Mouse (Mus musculus) lung, embryonic 14.5 days (tissue): ENCODE measurements around the gene Ctrl. TPM values are rescaled to one million over a fixed set of nuclear protein-coding genes. Genes with fewer than 3 reads are reported as not detected.

ENCODE experiments used
- ATAC-seq: fragments of 200-750 bp; cut with Nextera tagmentation; 2 replicates; pipeline ENCODE4 v1.8.0; 2017; ENCODE audit warnings: mild to moderate bottlenecking, moderate TSS enrichment, moderate library complexity; ENCODE audit not compliant: insufficient read depth
- DNase-seq: peaks from one replicate; pipeline ENCODE4 v3.0.0-alpha.2; 2015
- H3K27ac ChIP-seq: fragments of 300-500 bp; sonication (generic); 2 replicates; pipeline ENCODE4 v1.5.1; 2014; ENCODE audit warnings: low read depth, mild to moderate bottlenecking, moderate library complexity
- H3K27me3 ChIP-seq: fragments of 300-500 bp; sonication (generic); 2 replicates; pipeline ENCODE4 v1.6.1; 2014; ENCODE audit warnings: low read length, control low read depth; ENCODE audit not compliant: insufficient read depth
- H3K36me3 ChIP-seq: fragments of 300-500 bp; sonication (generic); 2 replicates; pipeline ENCODE4 v1.6.1; 2014; ENCODE audit warnings: control low read depth; ENCODE audit not compliant: insufficient read depth
- H3K4me1 ChIP-seq: fragments of 300-500 bp; sonication (generic); 2 replicates; pipeline ENCODE4 v1.6.1; 2014; ENCODE audit warnings: antibody characterized with exemption, control low read depth; ENCODE audit not compliant: insufficient read depth
- H3K4me2 ChIP-seq: fragments of 300-500 bp; sonication (generic); 2 replicates; pipeline ENCODE4 v1.6.1; 2014; ENCODE audit warnings: mild to moderate bottlenecking
- H3K4me3 ChIP-seq: fragments of 300-500 bp; sonication (generic); 2 replicates; pipeline ENCODE4 v1.5.1; 2014; ENCODE audit warnings: low read depth, low read length
- H3K9ac ChIP-seq: fragments of 300-500 bp; sonication (generic); 2 replicates; pipeline ENCODE4 v1.6.1; 2014
- H3K9me3 ChIP-seq: fragments of 300-500 bp; sonication (generic); 2 replicates; pipeline ENCODE4 v1.6.1; 2016; ENCODE audit warnings: low read depth, low read length, control low read depth
- CTCF ChIP-seq: IDR thresholded peaks from 2 replicates; pipeline ENCODE4 v1.5.1; 2016; ENCODE audit warnings: antibody characterized with exemption, low read depth
- WGBS: fragments of 180-500 bp; shearing (Covaris S2); extraction: QIAGEN DNeasy Blood & Tissue Kit; methylation state at CpG from one replicate; pipeline ENCODE4 v1.1.7; 2014; 5-methylcytosine and 5-hydroxymethylcytosine counted together
- polyA plus RNA-seq: library from polyadenylated mRNA; unstranded; fragments of >200 nt; fragmentation: Nextera tagmentation; extraction: Ambion mirVana; gene quantifications from 2 replicates; pipeline ENCODE4 v1.2.1, GENCODE M21; 2014

The Ctrl gene
- polyA plus RNA-seq, 1 experiment from 2014 or later: 0.68 TPM

DNA sequence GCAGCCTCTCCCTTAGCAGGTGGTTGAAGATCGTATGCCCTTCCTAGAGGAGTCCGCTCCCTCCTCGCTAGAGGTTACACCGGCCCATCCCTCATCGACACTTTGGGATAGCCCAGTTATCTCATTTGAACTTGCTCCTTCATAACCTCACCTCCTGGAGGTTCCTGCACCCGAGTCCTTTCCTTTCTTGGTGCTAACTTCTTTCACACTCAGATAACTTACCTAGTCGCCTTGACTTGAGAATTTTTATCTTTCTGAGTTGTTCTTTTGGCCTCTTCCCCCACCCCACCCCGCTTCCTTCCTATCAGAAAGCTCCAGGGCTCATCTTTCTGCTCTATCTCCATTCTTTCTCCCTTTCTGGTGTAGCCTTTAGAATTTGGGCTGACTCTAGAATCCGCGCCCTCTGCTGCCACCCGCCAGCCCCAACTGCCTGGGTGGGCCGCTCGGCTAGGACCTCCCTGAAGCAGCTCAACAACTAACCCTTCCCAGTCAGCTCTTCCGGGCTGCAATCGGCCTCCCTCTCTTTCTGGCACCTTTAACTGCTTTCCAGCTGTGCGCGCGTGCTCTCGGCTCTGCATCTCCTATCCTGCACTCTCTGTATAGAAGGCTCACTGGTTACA is 33.1 kb upstream of the Ctrl start:
- peak overlapping the region; percentile 77 for H3K27ac ChIP-seq
- no peaks in the 10 kb centered on the region for H3K27me3 ChIP-seq
- H3K4me3 ChIP-seq: peak overlapping the region; percentile 80
- H3K4me2 ChIP-seq: peak overlapping the region; percentile 78
- DNase-seq (peak; percentile 87), ATAC-seq (peak; percentile 71)
- WGBS: 5% methylated on average over 19 of the region's 19 CpGs
- peak overlapping the region; percentile 16; the same call in 1 of the 2 replicates for H3K9ac ChIP-seq
- TF ChIP-seq CTCF: no peak
- H3K4me1 ChIP-seq: peaks cover 9% of the 10 kb centered on the region; the same call in 1 of the 2 replicates
- H3K9me3 ChIP-seq: no peaks in the 10 kb centered on the region
- H3K36me3 ChIP-seq: 0 out of 2 replicates have a peak, but pooled peaks cover 4% of the 10 kb centered on the region

DNA sequence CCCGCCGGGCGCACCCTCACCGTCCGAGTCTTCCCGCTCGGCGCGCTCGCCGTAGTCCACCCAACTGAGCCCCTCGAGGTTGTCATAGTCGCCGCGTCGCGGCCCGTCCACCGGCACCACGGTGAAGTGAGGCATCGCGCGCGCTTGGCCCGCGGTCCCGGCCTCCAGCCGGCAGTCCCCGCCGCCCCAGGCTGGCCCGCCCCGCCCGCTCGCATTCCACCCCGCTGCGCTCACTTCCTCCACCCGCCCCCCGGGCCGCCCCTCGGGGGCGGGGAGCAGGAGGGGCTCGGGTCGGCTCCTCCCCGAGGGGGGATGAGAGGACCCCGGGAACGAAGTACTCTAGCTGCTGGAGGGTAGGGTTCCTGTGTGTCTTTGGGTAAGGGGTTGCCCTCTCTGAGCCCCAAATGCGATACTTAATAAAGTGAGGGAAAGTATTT is 32.3 kb upstream of the Ctrl start, which contains the start of gene Slc12a4:
TSS of gene Slc12a4 (minus strand) at position 193 of the 437 bp plus-strand sequence.
- Histone ChIP-seq H3K9ac (peak within 1 kb of the TSS; percentile 86), H3K4me3 (peak within 1 kb of the TSS; percentile 80), H3K27me3 (no peaks in the 10 kb centered on the region), H3K36me3 (0 out of 2 replicates have a peak, but pooled peaks cover 4% of the 10 kb centered on the region), H3K4me1 (peaks cover 9% of the 10 kb centered on the region; the same call in 1 of the 2 replicates), H3K4me2 (peak within 1 kb of the TSS; percentile 78), H3K27ac (peak within 1 kb of the TSS; percentile 94), H3K9me3 (no peaks in the 10 kb centered on the region)
- no peak for TF ChIP-seq CTCF
- ATAC-seq (peak; percentile 87), DNase-seq (peak; percentile 94)
- 1% methylated on average over 47 of the region's 47 CpGs for WGBS

DNA sequence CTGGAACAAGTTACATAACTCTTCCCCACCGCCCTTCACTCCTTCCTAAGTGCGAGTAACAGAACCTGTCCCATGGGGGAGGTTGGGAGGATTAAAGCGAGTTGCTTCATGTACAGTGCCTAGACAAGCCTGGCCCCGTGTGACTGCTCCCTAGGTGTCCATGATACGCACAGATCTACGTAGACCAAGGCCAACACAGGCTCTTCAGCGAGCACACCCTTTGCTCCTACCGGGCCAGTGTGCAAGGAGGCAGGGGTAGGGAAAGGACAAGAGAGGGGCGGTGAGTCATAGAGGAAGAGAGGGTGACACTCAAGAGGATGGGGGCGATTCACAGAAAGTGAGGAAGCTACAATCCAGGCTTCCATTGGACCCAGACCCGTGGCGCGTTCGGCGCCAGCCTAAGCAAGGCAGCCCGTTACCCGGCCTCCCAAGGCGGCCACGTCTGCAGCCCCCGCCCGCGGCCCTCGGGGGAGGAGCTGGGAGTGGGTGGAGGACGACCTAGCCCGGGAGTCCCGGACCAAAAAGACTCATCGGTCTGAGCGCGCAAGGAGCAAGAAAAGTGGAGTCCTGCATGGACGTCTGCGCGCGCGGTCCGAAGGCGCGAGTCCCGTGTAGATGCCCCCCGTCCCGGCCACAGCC is 31.7 kb upstream of the Ctrl start:
- H3K4me1 ChIP-seq: peaks cover 9% of the 10 kb centered on the region; the same call in 1 of the 2 replicates
- peaks cover 6% of the 10 kb centered on the region for H3K36me3 ChIP-seq
- H3K27me3 ChIP-seq: no peaks in the 10 kb centered on the region
- peak; percentile 69 for ATAC-seq
- no peak for TF ChIP-seq CTCF
- peak; percentile 70 for DNase-seq
- no peaks in the 10 kb centered on the region for H3K9me3 ChIP-seq
- 1% methylated on average over 40 of the region's 40 CpGs for WGBS
- H3K4me2 ChIP-seq: peak overlapping the region; percentile 78
- H3K4me3 ChIP-seq: peak overlapping the region; percentile 80
- peak overlapping the region; percentile 94 for H3K27ac ChIP-seq
- H3K9ac ChIP-seq: peak overlapping the region; percentile 86

DNA sequence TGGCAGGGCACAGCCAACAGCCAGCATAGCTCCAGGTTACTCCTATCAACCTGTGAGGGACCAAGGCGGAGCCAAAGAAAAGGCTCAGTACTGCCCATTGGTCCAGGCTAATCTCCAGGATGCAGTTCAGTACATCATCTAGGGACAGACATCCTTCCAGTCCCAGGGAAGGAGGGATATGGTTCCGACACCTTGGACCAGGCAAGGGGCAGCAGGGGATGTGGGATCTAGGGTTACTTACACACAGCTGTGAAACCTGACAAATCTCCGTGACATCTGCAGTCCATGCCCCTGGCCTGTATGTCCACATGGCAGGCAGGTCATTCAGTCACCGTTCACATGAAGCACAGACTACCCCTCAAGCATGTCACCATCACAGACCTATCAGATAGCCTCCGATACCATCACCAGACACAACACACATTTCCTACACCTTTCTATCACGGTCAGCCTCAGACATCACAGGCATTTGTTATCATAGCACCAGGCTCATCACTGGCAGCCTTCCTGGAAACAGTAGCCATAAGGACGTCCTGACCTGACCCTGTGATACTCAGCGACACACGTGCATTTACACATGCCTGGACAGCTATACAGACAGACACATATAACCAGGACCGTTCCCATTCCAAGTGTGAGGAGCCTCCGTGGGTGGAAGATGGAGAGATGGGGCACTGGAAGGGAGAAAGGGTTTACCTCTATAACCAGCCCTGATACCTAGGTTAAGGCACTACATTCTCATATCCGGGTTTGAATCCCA is 31.0 kb upstream of the Ctrl start:
- Histone ChIP-seq H3K9me3 (no peaks in the 10 kb centered on the region), H3K27ac (peak overlapping the region; percentile 94; the same call in 1 of the 2 replicates), H3K27me3 (no peaks in the 10 kb centered on the region), H3K4me2 (peak overlapping the region; percentile 78), H3K36me3 (peaks cover 13% of the 10 kb centered on the region), H3K9ac (peak overlapping the region; percentile 86), H3K4me1 (peaks cover 9% of the 10 kb centered on the region; the same call in 1 of the 2 replicates), H3K4me3 (peak overlapping the region; percentile 80)
- TF ChIP-seq CTCF: no peak
- ATAC-seq (peak; percentile 3; the same call in 1 of the 2 replicates), DNase-seq (no peak)
- WGBS: 39% methylated on average over 12 of the region's 12 CpGs

DNA sequence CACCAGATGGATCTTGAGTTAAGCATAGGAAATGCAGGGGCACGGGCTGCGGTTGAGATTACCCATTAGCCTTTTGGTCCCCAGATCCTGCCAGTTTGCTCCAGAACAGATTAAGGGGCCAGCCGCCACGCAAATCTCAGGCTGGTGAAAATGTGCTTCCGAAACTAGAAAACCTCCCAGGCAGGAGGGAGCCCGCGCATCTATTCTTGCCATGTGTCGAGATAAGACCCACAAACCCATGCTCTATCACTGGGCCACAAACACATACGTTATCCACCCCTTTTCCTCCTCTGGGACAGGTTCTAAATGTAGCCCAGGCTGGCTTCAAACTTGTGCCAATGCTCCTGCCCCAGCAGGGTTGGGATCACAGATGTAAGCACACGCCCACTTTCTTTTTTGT is 27.9 kb upstream of the Ctrl start:
- Histone ChIP-seq H3K27me3 (no peaks in the 10 kb centered on the region), H3K9ac (no peak overlapping the region), H3K9me3 (no peaks in the 10 kb centered on the region), H3K4me2 (no peak overlapping the region), H3K4me1 (peaks cover 4% of the 10 kb centered on the region; the same call in 1 of the 2 replicates), H3K36me3 (peaks cover 40% of the 10 kb centered on the region), H3K4me3 (no peak overlapping the region), H3K27ac (no peak overlapping the region)
- no peak for ATAC-seq
- DNase-seq: no peak
- WGBS: 89% methylated on average over 10 of the region's 10 CpGs
- TF ChIP-seq CTCF: no peak

DNA sequence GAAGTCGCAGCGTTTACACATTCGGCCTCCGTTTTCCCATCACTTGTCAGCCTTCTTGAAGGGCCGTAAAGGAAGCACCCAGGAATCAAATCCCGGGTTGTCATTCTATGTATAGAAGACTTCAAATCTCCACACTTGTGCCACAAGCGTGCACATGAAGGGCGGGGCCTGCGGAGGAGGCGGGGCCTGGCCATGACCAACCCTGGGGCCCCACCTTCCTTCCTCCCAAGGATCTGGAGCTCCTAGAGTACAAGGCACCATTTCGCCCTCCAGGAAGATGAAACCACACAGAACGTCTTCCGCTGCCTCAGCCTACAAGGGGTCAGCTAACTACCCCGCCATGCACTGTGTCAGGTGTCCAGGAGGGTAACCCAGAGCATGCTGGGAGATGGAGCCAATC is 27.4 kb upstream of the Ctrl start:
- WGBS: 77% methylated on average over 14 of the region's 14 CpGs
- ATAC-seq (no peak), DNase-seq (no peak)
- no peak overlapping the region for H3K27ac ChIP-seq
- peaks cover 3% of the 10 kb centered on the region; the same call in 1 of the 2 replicates for H3K4me1 ChIP-seq
- TF ChIP-seq CTCF: no peak
- peaks cover 44% of the 10 kb centered on the region for H3K36me3 ChIP-seq
- H3K4me2 ChIP-seq: no peak overlapping the region
- no peak overlapping the region for H3K4me3 ChIP-seq
- H3K9ac ChIP-seq: no peak overlapping the region
- no peaks in the 10 kb centered on the region for H3K27me3 ChIP-seq
- no peaks in the 10 kb centered on the region for H3K9me3 ChIP-seq
